Mouse (Mus musculus) urinary bladder, postnatal 4 days (tissue): ENCODE results near the gene Gm15155.
"Not testable (repeated sequence)": the region's sequence is repeated elsewhere in the genome, so short reads cannot be mapped to it uniquely, and the experiment has no call there.

Experiments
- DNase-seq, 2 experiments: peaks; one replicate each; pipeline ENCODE4 v3.0.0; 2021 to 2022; ENCODE audit warnings: low spot score in 2 of 2

Gene Gm15155

DNA sequence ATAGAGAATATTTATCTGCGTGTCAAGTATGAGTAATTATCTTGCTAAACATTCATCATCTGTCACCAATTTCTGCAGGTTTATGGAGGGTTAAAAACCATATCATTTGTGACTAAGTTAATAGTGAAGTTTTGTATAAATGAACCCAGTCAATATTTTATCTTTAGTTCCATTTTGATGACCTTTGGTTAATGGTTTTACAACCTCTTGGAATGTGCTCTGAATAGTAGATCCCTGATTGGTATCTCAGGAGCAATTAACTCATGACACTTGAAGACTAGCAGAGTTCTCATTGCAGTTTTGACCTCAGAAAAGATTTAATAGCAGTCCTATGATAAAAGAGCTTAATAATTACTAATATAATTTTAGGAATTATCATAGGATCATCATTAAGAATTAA lies 385.2 kb downstream of the Gm15155 start:
- no peak for DNase-seq

DNA sequence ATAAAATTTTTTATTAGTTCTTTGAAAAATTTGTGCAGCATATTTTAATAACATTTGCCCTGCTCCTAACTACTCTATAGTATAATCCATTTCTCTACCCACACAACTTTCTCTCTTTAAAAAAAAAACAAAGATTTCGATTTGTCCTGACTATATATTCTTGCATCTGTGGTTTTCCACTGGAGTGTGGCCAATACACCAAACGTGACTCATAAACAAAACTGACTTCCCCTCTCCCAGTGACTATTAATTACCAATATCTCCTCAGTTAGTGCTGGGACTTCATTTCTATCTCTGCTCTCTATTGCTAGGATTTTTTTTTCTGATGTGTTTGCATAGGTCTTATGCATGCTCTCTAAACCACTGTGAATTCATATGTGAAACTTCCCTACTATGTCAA lies 531.2 kb downstream of the Gm15155 start:
- no peak for DNase-seq

DNA sequence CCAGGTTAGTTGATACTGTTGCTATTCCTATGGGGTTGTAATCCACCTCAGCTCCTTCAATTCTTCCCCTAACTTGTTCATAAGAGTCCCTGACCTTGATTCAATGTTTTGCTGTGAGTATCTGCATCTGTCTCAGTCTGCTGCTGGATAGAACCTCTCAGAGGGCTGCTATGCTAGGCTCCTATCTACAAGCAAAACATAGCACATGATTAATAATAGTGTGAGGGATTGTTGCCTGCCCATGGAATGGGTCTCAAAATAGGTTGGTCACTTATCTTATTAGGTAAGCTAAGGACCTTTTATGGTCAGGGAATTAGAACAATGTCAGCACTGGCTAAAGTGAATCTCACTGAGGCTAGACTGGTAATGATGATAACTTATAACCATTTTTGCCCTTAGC lies 547.0 kb downstream of the Gm15155 start:
- DNase-seq, result no peak

DNA sequence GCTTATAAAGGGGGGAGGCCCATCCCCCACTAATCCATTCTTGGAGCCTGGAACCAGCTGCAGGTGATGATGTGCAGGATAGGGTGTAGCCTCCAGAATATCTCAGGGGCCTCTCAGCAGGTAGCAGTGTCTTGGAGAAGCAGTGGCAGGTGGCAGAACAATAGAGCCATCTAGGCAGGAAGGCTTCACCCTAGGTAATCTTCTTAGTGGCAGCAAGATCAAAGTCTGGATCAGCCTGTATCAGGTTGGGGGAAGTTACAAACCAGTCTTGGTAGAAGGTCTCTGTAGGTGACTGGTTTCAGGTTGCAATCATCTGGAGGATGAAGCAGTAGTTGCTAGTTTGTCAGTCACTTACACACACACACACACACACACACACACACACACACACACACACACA lies 679.3 kb downstream of the Gm15155 start:
- not testable (repeated sequence) for DNase-seq
